Mouse (Mus musculus) lung, embryonic 16.5 days (tissue): ENCODE data around the gene Isy1. TPM values are rescaled to one million over a fixed set of nuclear protein-coding genes. Genes with fewer than 3 reads are reported as not detected.

Source experiments
- polyA plus RNA-seq: library from polyadenylated mRNA; unstranded; fragments of >200 nt; fragmentation: Nextera tagmentation; extraction: Ambion mirVana; gene quantifications from 2 replicates; pipeline ENCODE4 v1.2.1, GENCODE M21; 2015

Isy1 gene
- polyA plus RNA-seq, 1 experiment from 2014 or later: 47.6 TPM

Other genes starting within 250 kb of the Isy1 start
- gene Prokr1, start 248.1 kb downstream of the Isy1 start, polyA plus RNA-seq: 2.2 and 2.6 TPM in 2 replicates
- gene Aplf, start 166.6 kb downstream of the Isy1 start, polyA plus RNA-seq: 13.5 and 14.3 TPM in 2 replicates
- gene Efcc1, start 107.9 kb downstream of the Isy1 start, polyA plus RNA-seq: 4.5 and 5.3 TPM in 2 replicates
- 3.4 and 7.1 TPM in 2 replicates for gene Gp9, start 60.7 kb downstream of the Isy1 start, polyA plus RNA-seq
- 10.9 and 13.1 TPM in 2 replicates for gene Rab43, start 26.6 kb downstream of the Isy1 start, polyA plus RNA-seq
- 1.5 and 3.5 TPM in 2 replicates for gene Gm45140, start 3.0 kb downstream of the Isy1 start, polyA plus RNA-seq
- gene Cnbp, start 12.3 kb upstream of the Isy1 start, polyA plus RNA-seq: 966 and 994 TPM in 2 replicates
- 166 TPM in 2 replicates for gene Copg1, start 49.0 kb upstream of the Isy1 start, polyA plus RNA-seq
- 50.1 and 54.7 TPM in 2 replicates for gene Hmces, start 75.1 kb upstream of the Isy1 start, polyA plus RNA-seq
- gene H1fx, start 142.8 kb upstream of the Isy1 start, polyA plus RNA-seq: 7.0 and 11.5 TPM in 2 replicates
- 220 and 223 TPM in 2 replicates for gene Rab7, start 206.5 kb upstream of the Isy1 start, polyA plus RNA-seq
- 382 and 419 TPM in 2 replicates for gene Rpn1, start 245.7 kb upstream of the Isy1 start, polyA plus RNA-seq